Mouse (Mus musculus): Measurements from ENCODE around the gene Gm15557. TPM values are rescaled to one million over a fixed set of nuclear protein-coding genes. Genes with fewer than 3 reads are reported as not detected.

Gene Gm15557
- polyA plus RNA-seq, 1 experiment from 2014 or later, result not detected

GRCm38 (mm10) chr2:155973348-155973747, 32.8 kb downstream of the Gm15557 start:
- 82% methylated on average over 6 of the region's 6 CpGs for WGBS
- H3K9me3 ChIP-seq (ENCODE audit: control insufficient read depth, low read length), result no peaks in the 10 kb centered on the region
- ATAC-seq (ENCODE audit: low FRiP score) (no peak), DNase-seq (ENCODE audit: low spot score, missing footprints) (no peak)
- no peak overlapping the region for H3K27ac ChIP-seq (ENCODE audit: low read depth, low read length)
- no peak overlapping the region for H3K4me3 ChIP-seq (ENCODE audit: low read depth, low read length)
- no peak overlapping the region for H3K9ac ChIP-seq (ENCODE audit: low read length)
- no peaks in the 10 kb centered on the region for H3K27me3 ChIP-seq (ENCODE audit: control insufficient read depth, insufficient read depth, low read length)
- H3K4me1 ChIP-seq (ENCODE audit: control insufficient read depth, insufficient read depth, low read length), result no peaks in the 10 kb centered on the region
- no peak overlapping the region for H3K4me2 ChIP-seq
- H3K36me3 ChIP-seq (ENCODE audit: control insufficient read depth, insufficient read depth, low read length), result peaks cover 24% of the 10 kb centered on the region

- Histone ChIP-seq H3K27me3 (ENCODE audit: control insufficient read depth, insufficient read depth, low read length) (no peaks in the 10 kb centered on the region), H3K4me3 (ENCODE audit: low read depth, low read length) (no peak overlapping the region), H3K27ac (ENCODE audit: low read depth, low read length) (no peak overlapping the region), H3K4me1 (ENCODE audit: control insufficient read depth, insufficient read depth, low read length) (no peaks in the 10 kb centered on the region), H3K36me3 (ENCODE audit: control insufficient read depth, insufficient read depth, low read length) (peaks cover 19% of the 10 kb centered on the region), H3K4me2 (no peak overlapping the region), H3K9me3 (ENCODE audit: control insufficient read depth, low read length) (no peaks in the 10 kb centered on the region), H3K9ac (ENCODE audit: low read length) (no peak overlapping the region)
- no peak for ATAC-seq (ENCODE audit: low FRiP score)
- WGBS, result 86% methylated on average over 14 of the region's 14 CpGs
- DNase-seq (ENCODE audit: low spot score, missing footprints), result no peak
These were observed 33.7 kb downstream of the Gm15557 start for GRCm38 (mm10) chr2:155974087-155974731.

- Histone ChIP-seq H3K9ac (ENCODE audit: low read length) (no peak overlapping the region), H3K36me3 (ENCODE audit: control insufficient read depth, insufficient read depth, low read length) (peaks cover 39% of the 10 kb centered on the region), H3K27me3 (ENCODE audit: control insufficient read depth, insufficient read depth, low read length) (no peaks in the 10 kb centered on the region), H3K4me2 (no peak overlapping the region), H3K4me3 (ENCODE audit: low read depth, low read length) (no peak overlapping the region), H3K9me3 (ENCODE audit: control insufficient read depth, low read length) (no peaks in the 10 kb centered on the region), H3K4me1 (ENCODE audit: control insufficient read depth, insufficient read depth, low read length) (no peaks in the 10 kb centered on the region), H3K27ac (ENCODE audit: low read depth, low read length) (no peak overlapping the region)
- 92% methylated on average over 5 of the region's 5 CpGs for WGBS
- DNase-seq (ENCODE audit: low spot score, missing footprints) (no peak), ATAC-seq (ENCODE audit: low FRiP score) (no peak)
These were observed 38.9 kb downstream of the Gm15557 start for GRCm38 (mm10) chr2:155979328-155979991.

DNA sequence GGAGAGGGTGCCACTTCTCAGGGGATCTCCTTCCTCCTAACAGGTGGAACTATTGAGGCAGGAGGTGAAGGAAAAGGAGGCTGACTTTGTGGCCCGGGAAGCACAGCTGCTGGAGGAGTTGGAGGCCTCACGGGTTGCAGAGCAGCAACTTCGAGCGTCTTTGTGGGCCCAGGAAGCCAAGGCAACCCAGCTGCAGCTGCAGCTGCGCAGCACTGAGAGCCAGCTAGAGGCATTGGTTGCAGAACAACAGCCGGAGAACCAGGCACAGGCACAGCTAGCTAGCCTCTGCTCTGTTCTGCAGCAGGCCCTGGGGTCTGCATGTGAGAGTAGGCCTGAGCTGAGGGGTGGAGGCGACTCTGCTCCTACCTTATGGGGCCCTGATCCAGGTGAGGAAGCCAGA, 45.2 kb downstream of the Gm15557 start:
- Histone ChIP-seq H3K27me3 (ENCODE audit: control insufficient read depth, insufficient read depth, low read length) (no peaks in the 10 kb centered on the region), H3K9me3 (ENCODE audit: control insufficient read depth, low read length) (no peaks in the 10 kb centered on the region), H3K4me1 (ENCODE audit: control insufficient read depth, insufficient read depth, low read length) (no peaks in the 10 kb centered on the region), H3K9ac (ENCODE audit: low read length) (no peak overlapping the region), H3K4me2 (no peak overlapping the region), H3K4me3 (ENCODE audit: low read depth, low read length) (no peak overlapping the region), H3K27ac (ENCODE audit: low read depth, low read length) (no peak overlapping the region), H3K36me3 (ENCODE audit: control insufficient read depth, insufficient read depth, low read length) (peaks cover 38% of the 10 kb centered on the region)
- 93% methylated on average over 7 of the region's 7 CpGs for WGBS
- DNase-seq (ENCODE audit: low spot score, missing footprints) (no peak), ATAC-seq (ENCODE audit: low FRiP score) (no peak)

GRCm38 (mm10) chr2:155987131-155987530, 46.6 kb downstream of the Gm15557 start:
- no peaks in the 10 kb centered on the region for H3K4me1 ChIP-seq (ENCODE audit: control insufficient read depth, insufficient read depth, low read length)
- H3K4me3 ChIP-seq (ENCODE audit: low read depth, low read length), result no peak overlapping the region
- WGBS, result 96% methylated on average over 6 of the region's 6 CpGs
- H3K9ac ChIP-seq (ENCODE audit: low read length), result no peak overlapping the region
- H3K9me3 ChIP-seq (ENCODE audit: control insufficient read depth, low read length), result no peaks in the 10 kb centered on the region
- H3K27ac ChIP-seq (ENCODE audit: low read depth, low read length), result no peak overlapping the region
- H3K36me3 ChIP-seq (ENCODE audit: control insufficient read depth, insufficient read depth, low read length), result peaks cover 38% of the 10 kb centered on the region
- H3K4me2 ChIP-seq, result no peak overlapping the region
- ATAC-seq (ENCODE audit: low FRiP score) (no peak), DNase-seq (ENCODE audit: low spot score, missing footprints) (no peak)
- H3K27me3 ChIP-seq (ENCODE audit: control insufficient read depth, insufficient read depth, low read length), result no peaks in the 10 kb centered on the region

DNA sequence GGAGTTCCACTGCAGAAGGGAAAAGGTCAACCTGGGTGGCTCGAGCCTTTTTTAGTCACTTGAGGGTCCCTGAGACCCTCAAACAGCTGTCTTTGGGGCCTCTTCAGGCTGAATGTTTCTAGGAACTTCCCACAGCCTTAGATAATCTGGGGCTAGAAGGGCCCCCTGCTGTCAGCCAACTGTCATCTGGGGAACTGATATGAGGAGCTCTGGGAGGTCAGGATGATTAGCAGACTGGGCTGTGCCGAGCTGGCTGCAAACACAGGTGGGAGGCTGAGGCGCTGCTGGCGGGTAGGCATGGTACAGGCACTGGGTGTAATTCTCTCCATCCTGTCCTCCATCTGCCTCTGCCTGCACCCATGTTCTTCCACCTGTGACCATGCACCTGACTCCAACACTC, 48.6 kb downstream of the Gm15557 start:
- H3K9me3 ChIP-seq (ENCODE audit: control insufficient read depth, low read length), result no peaks in the 10 kb centered on the region
- H3K27ac ChIP-seq (ENCODE audit: low read depth, low read length), result no peak overlapping the region
- H3K4me2 ChIP-seq, result no peak overlapping the region
- WGBS, result 72% methylated on average over 4 of the region's 4 CpGs
- no peak for DNase-seq (ENCODE audit: low spot score, missing footprints)
- no peak overlapping the region for H3K4me3 ChIP-seq (ENCODE audit: low read depth, low read length)
- H3K27me3 ChIP-seq (ENCODE audit: control insufficient read depth, insufficient read depth, low read length), result no peaks in the 10 kb centered on the region
- no peak for ATAC-seq (ENCODE audit: low FRiP score)
- no peaks in the 10 kb centered on the region for H3K4me1 ChIP-seq (ENCODE audit: control insufficient read depth, insufficient read depth, low read length)
- H3K36me3 ChIP-seq (ENCODE audit: control insufficient read depth, insufficient read depth, low read length), result peaks cover 40% of the 10 kb centered on the region
- no peak overlapping the region; the same call in 1 of the 2 replicates for H3K9ac ChIP-seq (ENCODE audit: low read length)

- 95% methylated on average over 10 of the region's 10 CpGs for WGBS
- no peak overlapping the region for H3K27ac ChIP-seq (ENCODE audit: low read depth, low read length)
- peaks cover 35% of the 10 kb centered on the region for H3K36me3 ChIP-seq (ENCODE audit: control insufficient read depth, insufficient read depth, low read length)
- no peaks in the 10 kb centered on the region for H3K27me3 ChIP-seq (ENCODE audit: control insufficient read depth, insufficient read depth, low read length)
- H3K4me2 ChIP-seq, result no peak overlapping the region
- H3K4me3 ChIP-seq (ENCODE audit: low read depth, low read length), result no peak overlapping the region
- ATAC-seq (ENCODE audit: low FRiP score) (no peak), DNase-seq (ENCODE audit: low spot score, missing footprints) (no peak)
- H3K4me1 ChIP-seq (ENCODE audit: control insufficient read depth, insufficient read depth, low read length), result no peaks in the 10 kb centered on the region
- no peaks in the 10 kb centered on the region for H3K9me3 ChIP-seq (ENCODE audit: control insufficient read depth, low read length)
- H3K9ac ChIP-seq (ENCODE audit: low read length), result no peak overlapping the region
These were observed 50.6 kb downstream of the Gm15557 start for GRCm38 (mm10) chr2:155991151-155991550.

GRCm38 (mm10) chr2:155991863-155992321, 51.4 kb downstream of the Gm15557 start:
- no peak overlapping the region for H3K27ac ChIP-seq (ENCODE audit: low read depth, low read length)
- H3K9me3 ChIP-seq (ENCODE audit: control insufficient read depth, low read length), result no peaks in the 10 kb centered on the region
- no peak overlapping the region for H3K9ac ChIP-seq (ENCODE audit: low read length)
- no peak overlapping the region for H3K4me3 ChIP-seq (ENCODE audit: low read depth, low read length)
- no peaks in the 10 kb centered on the region for H3K27me3 ChIP-seq (ENCODE audit: control insufficient read depth, insufficient read depth, low read length)
- ATAC-seq (ENCODE audit: low FRiP score) (no peak), DNase-seq (ENCODE audit: low spot score, missing footprints) (no peak)
- peaks cover 37% of the 10 kb centered on the region for H3K36me3 ChIP-seq (ENCODE audit: control insufficient read depth, insufficient read depth, low read length)
- no peak overlapping the region for H3K4me2 ChIP-seq
- H3K4me1 ChIP-seq (ENCODE audit: control insufficient read depth, insufficient read depth, low read length), result no peaks in the 10 kb centered on the region
- 85% methylated on average over 14 of the region's 14 CpGs for WGBS
